Mouse (Mus musculus): Measurements from ENCODE around the gene Plcl1.
"Not testable (repeated sequence)": the region's sequence is repeated elsewhere in the genome, so short reads cannot be mapped to it uniquely, and the experiment has no call there.

The Plcl1 gene

DNA sequence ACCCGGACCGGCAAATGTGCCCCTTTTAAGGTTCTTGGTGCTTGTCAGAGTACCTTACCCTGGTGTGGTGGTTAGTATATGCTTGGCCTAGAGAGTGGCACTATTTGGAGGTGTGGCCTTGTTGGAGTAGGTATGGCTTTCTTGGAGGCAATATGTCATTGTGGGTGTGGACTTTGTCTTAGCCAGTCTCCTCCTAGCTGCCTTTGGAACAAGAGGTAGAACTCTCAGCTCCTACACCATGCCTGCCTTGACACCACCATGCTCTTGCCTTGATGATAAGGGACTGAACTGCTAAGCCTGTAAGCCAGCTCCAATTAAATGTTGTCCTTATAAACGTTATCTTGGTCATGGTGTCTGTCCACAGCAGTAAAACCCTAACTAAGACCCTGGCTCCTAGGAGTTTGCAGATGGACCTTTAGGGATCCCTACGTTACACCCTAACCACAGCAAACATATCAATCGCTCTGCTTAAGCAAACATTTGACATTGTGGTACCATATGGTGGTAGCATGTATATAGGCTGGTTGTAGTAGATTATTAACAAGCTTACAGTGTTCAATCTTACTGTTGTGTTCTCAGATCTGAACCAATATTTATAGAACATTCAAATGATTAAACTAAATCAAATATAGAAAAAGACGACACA is 39.4 kb downstream of the Plcl1 start:
- no peak for DNase-seq (ENCODE audit: low spot score)

DNA sequence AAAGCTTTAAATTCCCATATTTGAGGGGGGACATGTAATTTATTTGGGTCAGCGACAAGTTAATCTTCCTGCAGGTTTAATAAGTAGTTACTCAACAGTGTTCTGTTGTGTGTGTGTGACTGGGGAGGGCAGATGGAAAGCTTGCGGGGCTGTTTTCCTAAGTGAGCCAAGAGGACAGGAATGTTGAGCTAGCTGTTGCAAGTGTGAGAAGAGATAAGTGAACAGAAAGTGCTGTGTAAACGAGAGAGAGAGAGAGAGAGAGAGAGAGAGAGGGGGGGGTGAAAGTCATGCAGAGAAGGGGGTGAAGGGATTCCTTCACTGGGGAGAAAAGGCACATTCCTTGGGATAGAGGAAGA is 39.9 kb downstream of the Plcl1 start:
- no peak for DNase-seq (ENCODE audit: low spot score)

DNA sequence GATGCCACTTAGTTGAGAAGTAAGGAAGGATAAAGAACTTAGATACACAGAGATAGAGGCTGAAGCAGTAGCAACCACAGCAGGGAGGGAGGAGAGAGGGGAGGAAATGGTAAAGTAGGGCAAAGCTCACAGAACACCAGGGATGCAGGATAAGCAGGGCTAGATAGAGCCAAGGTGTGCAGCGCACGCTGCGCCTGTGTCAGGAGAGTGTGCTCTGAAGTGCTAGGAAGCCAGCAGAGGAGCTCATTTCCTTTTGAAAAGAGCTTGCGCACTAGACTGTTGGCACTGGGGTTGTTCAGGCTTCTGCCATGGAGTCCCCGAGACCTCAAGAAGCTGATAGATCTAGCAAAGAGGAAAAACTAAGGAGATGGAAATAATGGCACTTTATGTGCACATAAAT is 40.6 kb downstream of the Plcl1 start:
- no peak for DNase-seq (ENCODE audit: low spot score)

- no peak for DNase-seq (ENCODE audit: low spot score)
Observed at GRCm38 (mm10) chr1:55446876-55447275, 41.2 kb downstream of the Plcl1 start.

DNA sequence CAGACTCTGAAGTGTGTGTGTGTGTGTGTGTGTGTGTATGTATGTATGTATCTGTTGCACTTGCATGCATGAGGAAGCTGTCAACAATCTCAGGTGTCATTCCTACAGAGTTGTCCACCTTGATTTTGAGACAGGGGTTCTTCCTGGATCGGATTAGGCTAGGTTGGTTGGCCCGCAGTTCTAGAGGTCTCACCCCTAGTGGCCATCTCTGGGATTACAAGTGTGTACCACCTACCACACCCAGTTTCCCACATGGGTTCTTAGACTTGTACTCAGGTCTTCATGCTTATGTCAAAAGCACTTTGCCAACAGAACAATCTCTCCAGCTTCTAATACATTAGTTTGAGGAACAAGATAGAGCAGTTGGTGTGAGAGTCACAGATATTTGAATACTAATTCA is 41.9 kb downstream of the Plcl1 start:
- DNase-seq (ENCODE audit: low spot score) = peak; percentile 23

GRCm38 (mm10) chr1:55448104-55448503 is 42.4 kb downstream of the Plcl1 start:
- DNase-seq (ENCODE audit: low spot score) = no peak

DNA sequence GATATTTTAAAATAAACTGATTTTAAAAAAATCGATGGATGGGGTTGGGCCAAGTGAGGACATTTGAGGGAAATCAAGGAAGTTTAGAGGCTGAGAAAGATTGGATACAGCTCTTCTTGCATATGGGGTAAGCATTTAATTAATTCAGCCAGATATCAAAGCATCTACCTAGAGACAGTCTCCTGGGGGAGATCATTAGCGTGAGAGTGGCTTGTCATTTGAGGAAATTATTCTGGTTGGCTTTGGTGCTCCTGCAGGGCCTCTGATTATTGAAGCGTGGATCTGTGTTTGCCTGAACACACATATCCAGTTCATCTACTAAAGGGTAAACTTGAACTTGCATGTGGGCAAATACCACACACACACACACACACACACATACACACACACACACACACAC is 44.1 kb downstream of the Plcl1 start:
- DNase-seq (ENCODE audit: low spot score) = no peak

- no peak for DNase-seq (ENCODE audit: low spot score)
Observed at GRCm38 (mm10) chr1:55454119-55454518, 48.4 kb downstream of the Plcl1 start.

- no peak for DNase-seq (ENCODE audit: low spot score)
Observed at GRCm38 (mm10) chr1:55462301-55462700, 56.6 kb downstream of the Plcl1 start.

DNA sequence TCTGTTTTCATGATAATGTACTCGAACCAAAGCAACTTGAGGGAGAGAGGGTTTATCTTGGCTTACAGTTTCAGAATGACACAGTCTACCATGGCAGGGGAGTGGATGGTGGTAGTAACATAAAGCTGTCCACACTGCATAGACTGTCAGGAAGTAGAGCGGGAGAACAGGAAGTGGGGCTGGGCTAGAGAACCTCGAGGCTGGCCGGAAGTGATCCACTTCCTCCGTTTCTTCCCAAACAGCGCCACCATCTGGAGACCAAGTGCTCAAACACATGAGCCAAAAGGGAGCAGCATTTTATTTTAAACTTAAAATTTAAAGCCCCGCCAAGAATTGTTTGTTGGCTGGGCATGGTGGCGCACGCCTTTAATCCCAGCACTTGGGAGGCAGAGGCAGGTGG is 68.0 kb downstream of the Plcl1 start:
- DNase-seq (ENCODE audit: low spot score) = no peak

- no peak for DNase-seq (ENCODE audit: low spot score)
Observed at GRCm38 (mm10) chr1:55474976-55475375, 69.3 kb downstream of the Plcl1 start.

DNA sequence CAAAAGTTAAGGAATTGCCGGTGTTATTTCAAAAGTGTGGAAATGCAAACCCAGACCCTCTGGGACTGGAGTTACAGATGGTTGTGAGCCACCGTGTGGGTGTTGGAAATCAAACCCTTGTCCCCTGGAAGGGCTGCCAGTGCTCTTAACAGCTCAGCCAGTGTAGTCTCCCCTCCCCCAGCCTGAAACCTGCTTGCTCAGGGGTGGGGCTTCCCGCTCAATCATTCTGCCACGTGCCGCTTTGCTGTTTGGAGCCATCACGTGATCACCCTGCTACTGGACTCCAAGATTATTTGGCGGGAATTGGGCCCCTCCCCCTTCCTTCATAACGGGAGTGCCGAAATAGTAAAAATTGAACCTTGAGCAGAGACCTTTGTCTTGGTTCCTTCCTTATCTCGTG is 81.7 kb downstream of the Plcl1 start:
- not testable (repeated sequence) for DNase-seq (ENCODE audit: low spot score)

GRCm38 (mm10) chr1:55488261-55488660 is 82.5 kb downstream of the Plcl1 start:
- no peak for DNase-seq (ENCODE audit: low spot score)

- peak; percentile 71 for DNase-seq (ENCODE audit: low spot score)
Observed at GRCm38 (mm10) chr1:55489355-55489754, 83.6 kb downstream of the Plcl1 start.

DNA sequence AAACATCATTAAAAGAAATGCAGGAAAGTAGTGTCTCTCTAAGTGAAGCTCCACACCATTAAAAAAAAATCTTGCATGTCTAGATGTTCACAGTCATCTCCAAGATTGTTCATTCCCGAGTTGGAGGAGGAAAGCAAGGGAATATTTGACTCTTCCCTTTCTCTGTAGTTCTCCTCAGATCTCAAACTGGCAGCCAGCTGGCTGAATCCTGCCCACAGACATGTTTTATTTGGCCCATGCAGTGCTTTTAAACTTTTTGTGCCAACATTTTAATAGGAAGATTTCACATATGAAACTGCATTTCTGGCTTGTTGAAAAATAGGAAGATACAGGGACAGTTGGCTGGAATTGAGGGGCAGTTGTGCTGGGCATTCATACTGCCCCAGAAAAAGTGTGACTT is 94.2 kb downstream of the Plcl1 start:
- DNase-seq (ENCODE audit: low spot score) = no peak

DNA sequence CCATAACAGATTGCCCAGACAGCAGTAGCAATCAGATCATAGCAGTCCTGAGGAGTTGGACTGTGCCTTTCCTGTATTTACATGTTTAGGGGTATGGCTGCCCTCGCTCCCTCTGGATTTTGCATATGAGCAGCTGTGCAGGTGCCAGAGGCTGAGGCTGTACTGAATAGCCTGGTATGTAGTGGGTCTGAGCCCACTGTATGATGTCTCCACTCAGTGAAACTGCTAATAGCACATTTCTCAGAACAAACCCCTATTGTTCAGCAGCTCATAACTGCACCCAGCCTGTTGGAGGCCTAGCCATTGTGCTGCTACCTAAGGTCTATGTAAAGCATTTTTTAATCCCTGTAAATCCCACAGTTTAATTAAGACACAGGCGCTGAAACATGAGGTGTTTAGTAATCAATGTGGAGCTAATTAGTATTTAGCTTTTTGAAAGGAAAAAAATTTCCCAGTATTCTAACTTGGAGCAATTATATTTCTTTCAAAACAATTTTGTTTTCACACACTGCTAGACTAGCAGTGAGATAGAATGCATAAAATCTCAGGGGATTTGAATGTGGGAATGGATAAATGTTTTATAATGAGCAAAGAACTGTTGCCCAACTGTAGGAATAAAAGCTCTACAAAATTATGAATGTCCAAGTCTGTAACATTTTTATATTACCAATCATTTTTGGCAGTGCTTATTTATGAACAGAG is 95.4 kb downstream of the Plcl1 start:
- DNase-seq (ENCODE audit: low spot score) = peak; percentile 61

DNA sequence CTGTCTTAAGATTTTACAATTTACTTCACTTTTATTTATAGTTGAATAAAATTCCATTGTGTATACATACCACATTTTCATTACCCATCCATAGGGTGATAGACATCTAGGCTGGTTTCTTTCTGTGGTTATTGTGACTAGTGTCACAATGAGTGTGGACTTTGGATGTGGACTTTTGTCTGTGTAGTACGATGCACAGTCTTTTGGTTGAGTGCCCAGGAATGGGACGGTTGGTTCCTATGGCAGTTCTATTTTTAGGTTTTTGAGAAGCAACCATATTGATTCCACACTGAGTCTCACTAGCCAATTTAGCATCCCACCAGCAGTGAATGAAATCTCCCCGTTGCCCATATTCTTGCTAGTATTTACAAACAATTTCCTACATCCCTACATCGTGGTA is 100.1 kb downstream of the Plcl1 start:
- no peak for DNase-seq (ENCODE audit: low spot score)

GRCm38 (mm10) chr1:55507061-55507460 is 101.3 kb downstream of the Plcl1 start:
- DNase-seq (ENCODE audit: low spot score) = no peak

- DNase-seq (ENCODE audit: low spot score) = no peak
Observed at GRCm38 (mm10) chr1:55509587-55509986, 103.9 kb downstream of the Plcl1 start.

DNA sequence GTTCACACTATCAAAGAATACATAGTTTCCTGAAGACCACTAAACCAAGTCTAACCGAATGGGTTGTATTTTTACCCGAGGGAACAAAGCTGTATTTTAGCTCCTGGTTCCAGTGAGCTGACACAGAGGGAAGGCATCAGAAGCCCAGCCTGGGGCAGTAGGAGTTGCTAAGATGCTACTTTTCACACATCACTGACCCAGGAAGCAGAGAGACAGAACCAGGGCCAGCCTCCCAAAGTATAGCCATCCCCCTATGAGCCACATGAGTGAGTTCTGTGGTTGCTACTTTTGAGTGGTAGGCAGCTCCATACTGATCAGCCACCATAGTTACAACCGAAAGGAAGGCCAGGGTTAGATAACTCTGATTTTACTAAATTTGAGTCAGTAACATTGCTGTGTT is 106.4 kb downstream of the Plcl1 start:
- DNase-seq (ENCODE audit: low spot score) = no peak

DNA sequence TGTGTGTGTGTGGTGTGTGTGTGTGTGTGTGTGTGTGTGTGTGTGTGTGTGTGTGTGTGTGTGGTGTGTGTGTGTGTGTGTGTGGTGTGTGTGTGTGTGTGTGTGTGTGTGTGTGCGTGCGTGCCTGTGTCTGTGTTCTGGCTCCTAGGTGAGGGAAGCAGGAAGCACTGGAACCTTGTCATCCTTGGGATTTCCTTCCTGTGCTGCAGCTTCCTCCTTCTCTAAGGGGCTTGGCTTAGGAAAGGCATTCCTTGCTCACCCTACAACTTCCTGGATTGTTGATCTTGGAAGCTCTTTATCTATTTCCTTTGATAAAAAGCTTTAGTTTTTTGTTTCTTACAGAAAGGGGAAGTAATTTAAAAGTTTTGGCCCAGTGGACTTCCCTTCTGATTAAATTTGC is 107.1 kb downstream of the Plcl1 start:
- DNase-seq (ENCODE audit: low spot score) = not testable (repeated sequence)

- DNase-seq (ENCODE audit: low spot score) = no peak
Observed at GRCm38 (mm10) chr1:55517182-55517581, 111.5 kb downstream of the Plcl1 start.

DNA sequence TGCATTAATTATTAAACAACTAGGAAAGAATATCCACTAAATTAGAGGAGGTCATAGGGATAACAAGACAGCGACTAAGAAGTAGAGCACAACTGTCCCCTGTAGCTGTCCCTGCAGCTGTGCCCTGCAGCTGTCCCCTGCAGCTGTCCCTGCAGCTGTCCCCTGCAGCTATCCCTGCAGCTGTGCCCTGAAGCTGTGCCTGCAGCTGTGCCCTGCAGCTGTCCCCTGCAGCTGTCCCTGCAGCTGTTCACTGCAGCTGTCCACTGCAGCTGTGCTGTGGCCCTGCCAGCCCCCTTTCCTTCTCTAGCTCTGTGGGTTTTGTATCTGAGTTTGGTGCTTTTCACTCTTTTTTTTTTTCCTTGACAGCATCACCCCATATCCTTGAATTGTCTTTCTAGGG is 118.2 kb downstream of the Plcl1 start:
- no peak for DNase-seq (ENCODE audit: low spot score)

GRCm38 (mm10) chr1:55525100-55525499 is 119.4 kb downstream of the Plcl1 start:
- no peak for DNase-seq (ENCODE audit: low spot score)
